Mouse (Mus musculus) CH12.LX (cell line): Measurements from ENCODE around the gene Crbn. TPM values are rescaled to one million over a fixed set of nuclear protein-coding genes. Genes with fewer than 3 reads are reported as not detected.

Source experiments
- DNase-seq: peaks from one replicate; pipeline ENCODE4 v3.0.0-alpha.2; 2013; ENCODE audit errors: extremely low read depth
- H3K27ac ChIP-seq: 2 replicates; pipeline ENCODE4 v1.5.1; 2012; ENCODE audit warnings: low read depth, mild to moderate bottlenecking, control low read depth, moderate library complexity; ENCODE audit not compliant: insufficient read depth
- H3K27me3 ChIP-seq: replicated peaks from 2 replicates; pipeline ENCODE3; 2012; ENCODE audit warnings: inconsistent platforms
- H3K36me3 ChIP-seq, 2 experiments: replicated peaks in 1 of 2; 2 replicates each; pipeline versions ENCODE3 to v1.6.1; 2012; ENCODE audit warnings: inconsistent platforms in 1 of 2, low read length in 1 of 2, mild to moderate bottlenecking in 1 of 2, mixed read lengths in 1 of 2, moderate library complexity in 1 of 2; ENCODE audit not compliant: control insufficient read depth in 1 of 2, insufficient read depth in 1 of 2
- H3K4me1 ChIP-seq, 2 experiments: 2 replicates each; pipeline ENCODE4 v1.6.1; 2012; ENCODE audit warnings: inconsistent platforms in 1 of 2, moderate library complexity in 1 of 2; ENCODE audit not compliant: insufficient read depth in 2 of 2, control insufficient read depth in 1 of 2
- H3K4me2 ChIP-seq: 2 replicates; pipeline ENCODE4 v1.6.1; 2012; ENCODE audit warnings: low read depth, mild to moderate bottlenecking, control low read depth; ENCODE audit not compliant: poor library complexity, insufficient read depth, severe bottlenecking
- H3K4me3 ChIP-seq, 3 experiments: fragments of 150-350 bp in 1 of 3; sonication (generic) in 1 of 3; replicated peaks in 1 of 3; 2 replicates each; pipeline versions ENCODE3 to v1.5.1; 2011 to 2012; ENCODE audit warnings: low read depth in 2 of 3, low read length in 2 of 3, mild to moderate bottlenecking in 2 of 3, moderate library complexity in 2 of 3, control low read depth in 1 of 3, improper control_type of control experiment in 1 of 3, inconsistent platforms in 1 of 3, mixed read lengths in 1 of 3; ENCODE audit not compliant: poor library complexity in 1 of 3
- H3K79me2 ChIP-seq: replicated peaks from 2 replicates; pipeline ENCODE4 v1.6.1; 2012; ENCODE audit warnings: mild to moderate bottlenecking, moderate library complexity; ENCODE audit not compliant: control insufficient read depth, poor library complexity, insufficient read depth, severe bottlenecking; ENCODE audit errors: extremely low read depth
- H3K9ac ChIP-seq: 2 replicates; pipeline ENCODE4 v1.6.1; 2012; ENCODE audit warnings: low read depth, mild to moderate bottlenecking, control low read depth, moderate library complexity; ENCODE audit not compliant: insufficient read depth
- H3K9me3 ChIP-seq: replicated peaks from 2 replicates; pipeline ENCODE3; 2012; ENCODE audit warnings: low read length, inconsistent platforms, mixed read lengths
- BHLHE40 ChIP-seq: IDR thresholded peaks from 2 replicates; pipeline ENCODE4 v1.6.1; 2011; ENCODE audit warnings: mild to moderate bottlenecking, low read depth, low read length, improper control_type of control experiment
- CHD1 ChIP-seq: IDR thresholded peaks from 2 replicates; pipeline ENCODE4 v1.6.1; 2012; ENCODE audit warnings: low read depth, low read length, improper control_type of control experiment, inconsistent platforms
- CTCF ChIP-seq, 2 experiments: IDR thresholded peaks in 1 of 2; conservative IDR thresholded peaks in 1 of 2; 2 replicates each; pipeline ENCODE4 v1.5.1; 2011 to 2012; ENCODE audit warnings: low read depth in 2 of 2, low read length in 2 of 2, improper control_type of control experiment in 1 of 2, inconsistent platforms in 1 of 2, mild to moderate bottlenecking in 1 of 2, moderate library complexity in 1 of 2
- E2F4 ChIP-seq: IDR thresholded peaks from 2 replicates; pipeline ENCODE4 v1.6.1; 2011; ENCODE audit warnings: low read depth, low read length, improper control_type of control experiment; ENCODE audit not compliant: insufficient replicate concordance
- ELF1 ChIP-seq: IDR thresholded peaks from 2 replicates; pipeline ENCODE4 v1.6.1; 2014; ENCODE audit warnings: low read depth, mild to moderate bottlenecking, inconsistent platforms, low read length, improper control_type of control experiment
- EP300 ChIP-seq: IDR thresholded peaks from 2 replicates; pipeline ENCODE4 v1.6.1; 2011; ENCODE audit warnings: low read length, improper control_type of control experiment
- HCFC1 ChIP-seq: IDR thresholded peaks from 2 replicates; pipeline ENCODE4 v1.6.1; 2012; ENCODE audit warnings: low read depth, mild to moderate bottlenecking, inconsistent platforms, low read length, improper control_type of control experiment
- IRF4 ChIP-seq: IDR thresholded peaks from 2 replicates; pipeline ENCODE4 v1.6.1; 2014; ENCODE audit warnings: low read depth, mild to moderate bottlenecking, inconsistent platforms, low read length, improper control_type of control experiment
- KAT2A ChIP-seq: IDR thresholded peaks from 2 replicates; pipeline ENCODE4 v1.6.1; 2012; ENCODE audit warnings: low read length, improper control_type of control experiment, inconsistent platforms; ENCODE audit not compliant: insufficient replicate concordance
- MAX ChIP-seq: IDR thresholded peaks from 2 replicates; pipeline ENCODE4 v1.6.1; 2011; ENCODE audit warnings: low read length, improper control_type of control experiment
- NELFE ChIP-seq: IDR thresholded peaks from 2 replicates; pipeline ENCODE4 v1.6.1; 2011; ENCODE audit warnings: low read depth, low read length, improper control_type of control experiment
- NRF1 ChIP-seq: IDR thresholded peaks from 2 replicates; pipeline ENCODE4 v1.6.1; 2014; ENCODE audit warnings: low read depth, mild to moderate bottlenecking, inconsistent platforms, low read length, improper control_type of control experiment, moderate library complexity
- PAX5 ChIP-seq: IDR thresholded peaks from 2 replicates; pipeline ENCODE4 v1.6.1; 2012; ENCODE audit warnings: low read length, inconsistent platforms, mixed read lengths
- POLR2A ChIP-seq: IDR thresholded peaks from 2 replicates; pipeline ENCODE4 v1.6.1; 2011; ENCODE audit warnings: low read depth, mild to moderate bottlenecking, improper control_type of control experiment, low read length
- POLR2AphosphoS2 ChIP-seq: IDR thresholded peaks from 2 replicates; pipeline ENCODE4 v1.6.1; 2011; ENCODE audit warnings: low read depth, low read length, improper control_type of control experiment
- RCOR1 ChIP-seq: conservative IDR thresholded peaks from 2 replicates; pipeline ENCODE4 v1.6.1; 2012; ENCODE audit warnings: low read depth, mild to moderate bottlenecking, inconsistent platforms, low read length, improper control_type of control experiment
- SIN3A ChIP-seq: IDR thresholded peaks from 2 replicates; pipeline ENCODE4 v1.6.1; 2012; ENCODE audit warnings: low read length, improper control_type of control experiment, inconsistent platforms
- TBP ChIP-seq: conservative IDR thresholded peaks from 2 replicates; pipeline ENCODE4 v1.6.1; 2011; ENCODE audit warnings: low read depth, low read length, improper control_type of control experiment
- TCF12 ChIP-seq: IDR thresholded peaks from 2 replicates; pipeline ENCODE4 v1.6.1; 2014; ENCODE audit warnings: low read depth, mild to moderate bottlenecking, inconsistent platforms, low read length, improper control_type of control experiment
- UBTF ChIP-seq: IDR thresholded peaks from 2 replicates; pipeline ENCODE4 v1.6.1; 2012; ENCODE audit warnings: low read depth, mild to moderate bottlenecking, inconsistent platforms, low read length, improper control_type of control experiment, moderate library complexity
- USF2 ChIP-seq: conservative IDR thresholded peaks from 2 replicates; pipeline ENCODE4 v1.6.1; 2011; ENCODE audit warnings: low read depth, low read length, improper control_type of control experiment
- ZC3H11A ChIP-seq: IDR thresholded peaks from 2 replicates; pipeline ENCODE4 v1.6.1; 2012; ENCODE audit warnings: low read depth, mild to moderate bottlenecking, inconsistent platforms, low read length, improper control_type of control experiment
- ZKSCAN1 ChIP-seq: IDR thresholded peaks from 2 replicates; pipeline ENCODE4 v1.6.1; 2012; ENCODE audit warnings: low read depth, inconsistent platforms, low read length, improper control_type of control experiment, borderline replicate concordance
- ZMIZ1 ChIP-seq: IDR thresholded peaks from 2 replicates; pipeline ENCODE4 v1.6.1; 2012; ENCODE audit warnings: low read depth, mild to moderate bottlenecking, inconsistent platforms, low read length, improper control_type of control experiment
- dilution Hi-C: fragments of 300-500 bp; cut with MboI; formaldehyde crosslinking; loops from 2 replicates; pipeline ENCODE4 v1.14.3; 2020; ENCODE audit warnings: low sequenced_read_pairs; ENCODE audit not compliant: extremely low pct_unique_long_range_greater_than_20kb, extremely low pct_ligation_motif_present
- in situ Hi-C: fragments of 300-500 bp; cut with MboI; formaldehyde crosslinking; loops from 3 replicates; pipeline ENCODE4 v1.14.3; 2019; ENCODE audit warnings: low sequenced_read_pairs, low pct_ligation_motif_present, low pct_unique_long_range_greater_than_20kb, mixed read lengths
- polyA plus RNA-seq: library from polyadenylated mRNA; unstranded; fragments of >175 nt; gene quantifications from 2 replicates; pipeline ENCODE4 v1.2.1, GENCODE M21; 2012; ENCODE audit warnings: low read depth; ENCODE audit not compliant: insufficient read length
- total RNA-seq, 2 experiments: library from RNA; depleted of rRNA; stranded (reverse); fragments of 300-350 nt in 1 of 2; fragments of >200 nt in 1 of 2; gene quantifications; 2 replicates each; pipeline ENCODE4 v1.2.3; 2012 to 2014

Gene Crbn
- total and polyA plus RNA-seq, 3 experiments = 29.2 to 60.1 (median 30.8) TPM

- TF ChIP-seq NELFE = no peak
- peak; percentile 33; the same call in 1 of the 2 replicates for TF ChIP-seq RCOR1
- TF ChIP-seq IRF4 = peak; percentile 72
- TF ChIP-seq HCFC1 = no peak
- no peak for TF ChIP-seq ELF1
- no peak for TF ChIP-seq USF2
- TF ChIP-seq POLR2A = no peak
- peak; percentile 70 for TF ChIP-seq TCF12
- no peak for TF ChIP-seq SIN3A
- no peak for TF ChIP-seq MAX
- TF ChIP-seq ZC3H11A = no peak
- no peak for TF ChIP-seq CHD1
- no peak for TF ChIP-seq ZKSCAN1
- TF ChIP-seq TBP = no peak
- TF ChIP-seq PAX5 = no peak
- no peak for TF ChIP-seq ZMIZ1
- no peak for TF ChIP-seq NRF1
- TF ChIP-seq UBTF = no peak
- TF ChIP-seq POLR2AphosphoS2 = no peak
- no peak for TF ChIP-seq CTCF (conservative IDR thresholded peaks at IDR 0.05 in 1 of 2, IDR thresholded peaks at IDR 0.05 in 1 of 2; ENCODE audit: low read depth in 2 of 2, low read length in 2 of 2)
Observed at GRCm38 (mm10) chr6:106760473-106761218, 39.2 kb downstream of the Crbn start (continued).

- Histone ChIP-seq H3K9ac (no peak overlapping the region), H3K79me2 (no peaks in the 10 kb centered on the region), H3K4me1 (peaks cover 7 to 37% of the 10 kb centered on the region in 2 experiments; a peak in 3 of 4 replicates), H3K4me3 (no peak overlapping the region), H3K27me3 (no peaks in the 10 kb centered on the region), H3K9me3 (no peaks in the 10 kb centered on the region), H3K4me2 (no peak overlapping the region), H3K36me3 (no peaks in the 10 kb centered on the region), H3K27ac (no peak overlapping the region)
- in situ Hi-C loops = no loop called here
- TF ChIP-seq BHLHE40 (no peak), KAT2A (no peak), IRF4 (no peak), E2F4 (no peak), EP300 (no peak)
- dilution Hi-C loops = no loop called here
- DNase-seq = no peak
Observed at GRCm38 (mm10) chr6:106758299-106758698, 41.6 kb downstream of the Crbn start.
